9 mouse cellular contexts compared by ENCODE assay signal in the genomic region with DNA sequence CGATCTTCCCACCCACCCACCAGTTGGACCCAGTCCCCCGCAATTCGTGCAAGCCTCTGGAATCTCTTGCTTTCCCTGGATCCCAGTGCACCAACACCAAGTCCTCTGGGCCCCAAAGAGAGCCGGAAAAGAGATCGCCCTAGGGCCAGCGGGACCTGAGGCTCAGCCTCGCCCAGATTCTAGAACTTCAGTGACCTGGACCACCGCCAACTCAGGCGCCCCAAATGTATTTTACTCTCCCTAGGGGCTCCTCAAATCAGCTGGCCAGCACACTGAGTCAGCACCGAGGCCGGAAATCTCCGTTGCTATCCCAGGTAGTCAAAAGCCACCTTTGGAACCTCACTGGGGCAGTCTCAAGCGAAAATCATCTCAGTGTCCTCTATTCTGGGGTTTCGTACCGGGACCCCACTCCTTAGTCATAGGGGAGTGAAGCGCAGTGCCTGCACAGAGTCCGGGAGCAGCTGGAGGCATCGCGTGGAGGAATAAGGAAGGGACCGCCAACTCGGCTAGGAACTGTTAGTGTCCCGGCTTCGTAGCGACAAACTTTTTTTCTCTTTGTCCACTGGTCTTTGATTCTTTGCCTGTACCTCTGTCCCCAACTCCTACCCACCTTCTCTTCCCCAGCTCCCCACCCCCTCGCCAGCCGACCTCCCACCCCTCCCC. TPM values are rescaled to one million over a fixed set of nuclear protein-coding genes. Genes with fewer than 3 reads are reported as not detected.
A peak's percentile ranks its signal among the peaks of the same experiment; 100 is the strongest.
DNase-seq lines count a peak whose midpoint lies in the region; ATAC-seq and TF ChIP-seq lines count a peak whose summit lies in the region.
"Had no signal": no experiment of that assay in that cellular context is flagged by ENCODE, and none has a peak within 500 bp of the region (broad histone marks: within the 10 kb centered on the region; RNA-seq: fewer than 3 reads in every experiment).

No protein-coding gene starts in this region.

- no peaks in the 10 kb centered on the region for H3K9me3 ChIP-seq in hindbrain, embryonic 11.5 days (ENCODE audit: control insufficient read depth, low read length)
- no peaks in the 10 kb centered on the region for H3K9me3 ChIP-seq in liver, embryonic 14.5 days (ENCODE audit: control insufficient read depth, low read length)
- H3K9me3 ChIP-seq in stomach, embryonic 14.5 days (ENCODE audit: control insufficient read depth, low read depth, low read length): no peaks in the 10 kb centered on the region

- no peak for ATAC-seq in hindbrain, embryonic 11.5 days (ENCODE audit: low FRiP score)
- no peak for ATAC-seq in liver, embryonic 14.5 days (ENCODE audit: insufficient read depth)
- ATAC-seq in stomach, embryonic 14.5 days (ENCODE audit: insufficient number of reproducible peaks, insufficient read depth, low FRiP score, low read depth): no peak

- peaks cover 18% of the 10 kb centered on the region for H3K79me2 ChIP-seq in liver, adult 2 months (ENCODE audit: control insufficient read depth, insufficient read depth, low read length)

- no peak for TF ChIP-seq EP300 in liver, embryonic 14.5 days (IDR thresholded peaks at IDR 0.05; ENCODE audit: low read depth)

- H3K27ac ChIP-seq in liver, adult 2 months (replicated peaks; ENCODE audit: insufficient read depth, low read depth, low read length): peak overlapping the region; percentile 99
- H3K27ac ChIP-seq in hindbrain, embryonic 11.5 days (ENCODE audit: low read depth, low read length): no peak overlapping the region
- H3K27ac ChIP-seq in liver, embryonic 14.5 days: no peak overlapping the region
- H3K27ac ChIP-seq in stomach, embryonic 14.5 days (ENCODE audit: low read length): peak overlapping the region; percentile 89
- no peak overlapping the region for H3K27ac ChIP-seq in thymus, adult 2 months (ENCODE audit: control insufficient read depth, insufficient read depth, low read length)

- DNase-seq in liver, adult 2 months (ENCODE audit: extremely low read depth, low read depth, low spot score): peak; percentile 41
- DNase-seq in liver: no peak
- peak; percentile 63 for DNase-seq in hindbrain, embryonic 11.5 days (ENCODE audit: low spot score)
- DNase-seq in liver, embryonic 14.5 days (ENCODE audit: low read depth in 3 of 3, low spot score in 3 of 3): no peak
- no peak for DNase-seq in thymus, adult 2 months
- DNase-seq in cerebellum, adult 11-12 months: no peak
- DNase-seq: layer of hippocampus, postnatal 36 days; right cerebral cortex, postnatal 4 days had no signal

- H3K27me3 ChIP-seq in liver, adult 2 months (ENCODE audit: control insufficient read depth, insufficient read depth, low read length): no peaks in the 10 kb centered on the region
- H3K27me3 ChIP-seq in hindbrain, embryonic 11.5 days (ENCODE audit: control insufficient read depth, insufficient read depth, low read length): peaks cover 98% of the 10 kb centered on the region
- H3K27me3 ChIP-seq in liver, embryonic 14.5 days (ENCODE audit: control insufficient read depth, insufficient read depth, low read length): peaks cover 89% of the 10 kb centered on the region
- peaks cover 57% of the 10 kb centered on the region for H3K27me3 ChIP-seq in stomach, embryonic 14.5 days (ENCODE audit: control insufficient read depth, insufficient read depth, low read length)
- H3K27me3 ChIP-seq in thymus, adult 2 months (ENCODE audit: control insufficient read depth, insufficient read depth, low read length): peaks cover 29% of the 10 kb centered on the region

- peak overlapping the region; percentile 96 for H3K9ac ChIP-seq in liver, adult 2 months (ENCODE audit: low read depth, low read length)
- H3K9ac ChIP-seq in hindbrain, embryonic 11.5 days (ENCODE audit: low read depth, low read length): no peak overlapping the region
- H3K9ac ChIP-seq in liver, embryonic 14.5 days (replicated peaks): no peak overlapping the region
- peak overlapping the region; percentile 61 for H3K9ac ChIP-seq in stomach, embryonic 14.5 days (replicated peaks; ENCODE audit: low read depth, low read length)

- H3K4me2 ChIP-seq in hindbrain, embryonic 11.5 days (replicated peaks; ENCODE audit: low read depth, low read length): no peak overlapping the region
- peak overlapping the region; percentile 50 for H3K4me2 ChIP-seq in liver, embryonic 14.5 days (ENCODE audit: low read depth)
- peak overlapping the region; percentile 51 for H3K4me2 ChIP-seq in stomach, embryonic 14.5 days (replicated peaks; ENCODE audit: low read depth, low read length)

- no peak for TF ChIP-seq POLR2A in liver, adult 2 months (IDR thresholded peaks at IDR 0.05; ENCODE audit: extremely low read depth, insufficient read depth, low read length)
- TF ChIP-seq POLR2A in thymus, adult 2 months (IDR thresholded peaks at IDR 0.05; ENCODE audit: control insufficient read depth, extremely low read depth, insufficient read depth, low read length, poor library complexity): no peak

- peaks cover 9% of the 10 kb centered on the region; the same call in 1 of the 2 replicates for H3K36me3 ChIP-seq in liver, adult 2 months (ENCODE audit: control insufficient read depth, insufficient read depth, low read length)
- no peaks in the 10 kb centered on the region for H3K36me3 ChIP-seq in hindbrain, embryonic 11.5 days (ENCODE audit: control insufficient read depth, insufficient read depth, low read length)
- H3K36me3 ChIP-seq in liver, embryonic 14.5 days (replicated peaks; ENCODE audit: control insufficient read depth, insufficient read depth, low read depth): no peaks in the 10 kb centered on the region
- H3K36me3 ChIP-seq in stomach, embryonic 14.5 days (ENCODE audit: control insufficient read depth, insufficient read depth, low read length): no peaks in the 10 kb centered on the region; the same call in 1 of the 2 replicates
- no peaks in the 10 kb centered on the region for H3K36me3 ChIP-seq in thymus, adult 2 months (ENCODE audit: control insufficient read depth, insufficient read depth, low read length)

- WGBS in liver, adult 2 months: 2% methylated on average over 26 of the region's 26 CpGs
- under 1% methylated on average over 26 of the region's 26 CpGs for WGBS in hindbrain, embryonic 11.5 days
- 1% methylated on average over 26 of the region's 26 CpGs for WGBS in liver, embryonic 14.5 days (ENCODE audit: insufficient replicate concordance)
- 1% methylated on average over 26 of the region's 26 CpGs for WGBS in stomach, embryonic 14.5 days
- 3% methylated on average over 26 of the region's 26 CpGs for WGBS in thymus, adult 2 months

- H3K4me1 ChIP-seq in liver, adult 2 months (ENCODE audit: control insufficient read depth, insufficient read depth, low read length): peaks cover 25% of the 10 kb centered on the region
- no peaks in the 10 kb centered on the region; the same call in 1 of the 2 replicates for H3K4me1 ChIP-seq in hindbrain, embryonic 11.5 days (replicated peaks; ENCODE audit: control insufficient read depth, insufficient read depth, low read length)
- no peaks in the 10 kb centered on the region for H3K4me1 ChIP-seq in liver, embryonic 14.5 days (replicated peaks; ENCODE audit: control insufficient read depth in 2 of 2, insufficient read depth in 2 of 2, low read length in 1 of 2)
- peaks cover 7% of the 10 kb centered on the region; the same call in 1 of the 2 replicates for H3K4me1 ChIP-seq in stomach, embryonic 14.5 days (ENCODE audit: control insufficient read depth, insufficient read depth, low read length)
- H3K4me1 ChIP-seq in thymus, adult 2 months (replicated peaks; ENCODE audit: control insufficient read depth, insufficient read depth, low read length): no peaks in the 10 kb centered on the region

- TF ChIP-seq CTCF in liver, adult 2 months (IDR thresholded peaks at IDR 0.05; ENCODE audit: low read depth, low read length): no peak
- no peak for TF ChIP-seq CTCF in liver, embryonic 14.5 days (IDR thresholded peaks at IDR 0.05; ENCODE audit: low read depth)
- no peak for TF ChIP-seq CTCF in thymus, adult 2 months (IDR thresholded peaks at IDR 0.05; ENCODE audit: borderline replicate concordance, control insufficient read depth, extremely low read depth, insufficient read depth, low read length, poor library complexity)

- H3K4me3 ChIP-seq in liver, adult 2 months (ENCODE audit: insufficient read depth, low read depth, low read length): peak overlapping the region; percentile 93
- H3K4me3 ChIP-seq in hindbrain, embryonic 11.5 days (ENCODE audit: low read depth, low read length): peak overlapping the region; percentile 15
- H3K4me3 ChIP-seq in liver, embryonic 14.5 days (ENCODE audit: insufficient read depth in 1 of 2, low read depth in 2 of 2, low read length in 2 of 2): peak overlapping the region; percentile 44 to 48
- H3K4me3 ChIP-seq in stomach, embryonic 14.5 days (ENCODE audit: low read depth, low read length): peak overlapping the region; percentile 41
- H3K4me3 ChIP-seq in thymus, adult 2 months (ENCODE audit: control insufficient read depth, insufficient read depth, low read length): no peak overlapping the region

RNA-seq across cellular contexts. Expression of a gene that starts 1.8 kb away (rescaled TPM):
- total RNA-seq in liver, adult 2 months (2014; rRNA removed): 11.2 and 14.2 TPM in 2 replicates
- polyA plus RNA-seq in liver, adult 2 months (2012; rRNA removed): 66.4 and 103 TPM in 2 replicates
- polyA plus RNA-seq in hindbrain, embryonic 11.5 days (2014; fragmentation: Nextera tagmentation; extraction: Ambion mirVana): 3.4 and 4.5 TPM in 2 replicates
- polyA plus RNA-seq in liver, embryonic 14.5 days (2012; rRNA removed): 3.2 and 3.9 TPM in 2 replicates
- 2.8 and 3.9 TPM in 2 replicates for polyA plus RNA-seq in liver, embryonic 14.5 days (2014; fragmentation: Nextera tagmentation; extraction: Ambion mirVana)
- polyA plus RNA-seq in stomach, embryonic 14.5 days (2014; fragmentation: Nextera tagmentation; extraction: Ambion mirVana): 18.2 and 20.4 TPM in 2 replicates
- 0.55 and 1.2 TPM in 2 replicates for polyA plus RNA-seq in thymus, adult 2 months (2012; rRNA removed)
- total RNA-seq: layer of hippocampus, postnatal 36 days had no signal

Comparison
In these comparisons a context has a peak if more than half of its experiments do, and no peak if none do; other contexts are left out.
1. DNase-seq: peak in liver, adult 2 months (single experiment) and hindbrain, embryonic 11.5 days (single experiment); none in liver (single experiment), liver, embryonic 14.5 days (0 of 3), thymus, adult 2 months (single experiment) and cerebellum, adult 11-12 months (single experiment).
2. H3K27ac ChIP-seq: peak in liver, adult 2 months (single experiment) and stomach, embryonic 14.5 days (single experiment); none in hindbrain, embryonic 11.5 days (single experiment), liver, embryonic 14.5 days (single experiment) and thymus, adult 2 months (single experiment).
3. H3K9ac ChIP-seq: peak in liver, adult 2 months (single experiment) and stomach, embryonic 14.5 days (single experiment); none in hindbrain, embryonic 11.5 days (single experiment) and liver, embryonic 14.5 days (single experiment).